Mouse (Mus musculus): ENCODE data around the gene Gm49380. TPM values are rescaled to one million over a fixed set of nuclear protein-coding genes. Genes with fewer than 3 reads are reported as not detected.

Gm49380 gene
- polyA plus RNA-seq, 1 experiment from 2014 or later = 0.12 TPM

GRCm38 (mm10) chr9:44127351-44127801 lies 14.1 kb upstream of the Gm49380 start:
- Histone ChIP-seq H3K4me2 (ENCODE audit: low read depth, low read length) (no peak overlapping the region), H3K9me3 (ENCODE audit: control insufficient read depth, low read length) (no peaks in the 10 kb centered on the region), H3K27me3 (replicated peaks; ENCODE audit: control insufficient read depth, insufficient read depth, low read length) (0 out of 2 replicates have a peak, but pooled peaks cover 3% of the 10 kb centered on the region), H3K36me3 (ENCODE audit: control insufficient read depth, insufficient read depth, low read length) (no peaks in the 10 kb centered on the region), H3K9ac (ENCODE audit: low read depth, low read length) (no peak overlapping the region), H3K4me3 (ENCODE audit: low read length) (no peak overlapping the region), H3K27ac (ENCODE audit: low read length) (peak overlapping the region; percentile 12; the same call in 1 of the 2 replicates), H3K4me1 (ENCODE audit: control insufficient read depth, insufficient read depth, low read length) (peaks cover 21% of the 10 kb centered on the region)
- WGBS = 65% methylated on average over 3 of the region's 3 CpGs
- ATAC-seq = no peak

DNA sequence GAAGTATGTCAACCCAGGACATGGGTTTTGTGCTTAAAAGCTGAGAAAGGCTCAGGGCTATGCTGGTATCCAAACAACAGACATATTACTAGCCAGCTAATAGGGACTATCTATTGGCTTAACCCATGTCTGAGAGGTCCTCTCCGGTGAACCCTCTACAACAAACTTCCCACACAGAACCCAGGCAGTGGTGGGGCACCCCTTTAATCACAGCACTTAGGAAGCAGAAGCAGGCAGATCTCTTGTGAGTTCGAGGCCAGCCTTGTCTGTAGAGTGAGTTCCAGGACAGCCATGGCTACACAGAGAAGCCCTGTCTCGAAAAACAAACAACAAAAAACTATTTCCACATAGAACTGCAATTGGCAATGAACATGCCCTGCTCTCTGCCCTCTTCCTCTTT lies 13.4 kb upstream of the Gm49380 start:
- 84% methylated on average over 3 of the region's 3 CpGs for WGBS
- no peaks in the 10 kb centered on the region for H3K36me3 ChIP-seq (ENCODE audit: control insufficient read depth, insufficient read depth, low read length)
- ATAC-seq = no peak
- no peak overlapping the region for H3K4me3 ChIP-seq (ENCODE audit: low read length)
- H3K9me3 ChIP-seq (ENCODE audit: control insufficient read depth, low read length) = no peaks in the 10 kb centered on the region
- peak overlapping the region; percentile 60; the same call in 1 of the 2 replicates for H3K27ac ChIP-seq (ENCODE audit: low read length)
- no peak overlapping the region for H3K9ac ChIP-seq (ENCODE audit: low read depth, low read length)
- no peak overlapping the region for H3K4me2 ChIP-seq (ENCODE audit: low read depth, low read length)
- peaks cover 21% of the 10 kb centered on the region for H3K4me1 ChIP-seq (ENCODE audit: control insufficient read depth, insufficient read depth, low read length)
- H3K27me3 ChIP-seq (replicated peaks; ENCODE audit: control insufficient read depth, insufficient read depth, low read length) = no peaks in the 10 kb centered on the region

DNA sequence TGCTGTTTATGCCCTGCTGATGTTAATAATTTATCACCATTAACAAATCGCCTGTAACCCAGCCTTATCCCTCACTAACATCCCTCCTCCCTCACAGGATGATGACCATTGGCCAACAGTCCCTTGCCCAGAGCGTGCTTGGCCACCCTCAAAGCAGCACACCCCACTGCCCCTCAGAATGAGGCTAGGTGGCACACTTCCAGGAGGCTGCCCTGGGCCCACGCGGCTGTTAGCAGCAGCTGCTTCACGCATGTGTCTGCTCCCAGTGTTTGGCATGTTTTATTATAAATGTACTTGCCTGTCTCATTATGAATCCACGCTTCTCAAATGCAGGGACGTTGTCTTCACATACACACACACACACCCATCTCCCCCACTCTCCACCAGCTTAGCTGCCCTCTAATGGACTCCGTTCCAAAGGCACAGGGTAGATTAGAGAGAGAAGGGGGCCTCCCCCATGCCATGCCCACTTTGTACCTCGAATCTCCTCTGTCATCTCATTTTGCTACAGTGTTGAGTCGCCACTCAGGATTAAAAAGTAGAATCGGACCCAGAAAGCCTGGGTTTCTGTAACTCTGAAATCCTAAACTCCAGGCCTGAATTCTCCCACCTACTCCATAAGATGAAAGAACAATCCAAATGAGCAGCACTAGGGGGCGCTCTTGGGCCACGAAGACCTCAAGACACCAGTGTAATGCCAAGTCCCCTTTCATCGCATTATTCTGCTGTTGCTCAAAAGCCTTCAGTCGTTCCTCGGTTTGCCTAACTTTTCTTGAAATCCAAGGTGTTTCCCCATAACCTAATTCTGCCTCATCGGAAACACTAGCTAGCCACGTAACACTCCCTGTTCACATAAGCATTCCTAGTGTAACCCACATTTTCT lies 12.5 kb upstream of the Gm49380 start:
- WGBS = 27% methylated on average over 18 of the region's 18 CpGs
- peaks cover 17% of the 10 kb centered on the region for H3K4me1 ChIP-seq (ENCODE audit: control insufficient read depth, insufficient read depth, low read length)
- peak overlapping the region; percentile 50 for H3K9ac ChIP-seq (ENCODE audit: low read depth, low read length)
- peak overlapping the region; percentile 60; the same call in 1 of the 2 replicates for H3K27ac ChIP-seq (ENCODE audit: low read length)
- H3K4me3 ChIP-seq (ENCODE audit: low read length) = no peak overlapping the region
- ATAC-seq = 0 out of 2 replicates have a peak, but pooled peaks have one; percentile 30
- no peaks in the 10 kb centered on the region for H3K36me3 ChIP-seq (ENCODE audit: control insufficient read depth, insufficient read depth, low read length)
- no peaks in the 10 kb centered on the region for H3K9me3 ChIP-seq (ENCODE audit: control insufficient read depth, low read length)
- H3K27me3 ChIP-seq (replicated peaks; ENCODE audit: control insufficient read depth, insufficient read depth, low read length) = no peaks in the 10 kb centered on the region
- H3K4me2 ChIP-seq (ENCODE audit: low read depth, low read length) = no peak overlapping the region

DNA sequence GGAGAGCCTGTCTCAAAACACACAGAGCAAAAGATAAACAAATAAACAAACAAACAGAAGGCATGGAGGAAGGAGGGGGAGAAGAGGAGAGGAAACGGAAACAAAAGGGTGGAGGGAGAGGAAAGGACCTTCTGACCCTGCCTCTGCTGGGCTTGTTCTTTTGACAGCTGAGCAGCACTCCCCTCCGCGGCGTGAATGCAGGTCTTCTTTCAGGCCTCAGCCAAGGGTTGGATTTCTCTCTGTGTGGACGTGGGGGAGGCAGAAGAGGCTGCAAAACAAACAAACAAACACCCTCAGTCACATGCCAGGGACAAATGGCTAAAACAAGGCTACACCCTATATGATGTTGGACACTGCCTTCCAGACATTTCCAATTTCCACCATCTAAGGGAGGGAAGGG lies 11.7 kb upstream of the Gm49380 start:
- peaks cover 11% of the 10 kb centered on the region for H3K4me1 ChIP-seq (ENCODE audit: control insufficient read depth, insufficient read depth, low read length)
- 57% methylated on average over 5 of the region's 5 CpGs for WGBS
- H3K4me3 ChIP-seq (ENCODE audit: low read length) = no peak overlapping the region
- H3K4me2 ChIP-seq (ENCODE audit: low read depth, low read length) = no peak overlapping the region
- no peak for ATAC-seq
- H3K36me3 ChIP-seq (ENCODE audit: control insufficient read depth, insufficient read depth, low read length) = no peaks in the 10 kb centered on the region
- no peaks in the 10 kb centered on the region for H3K27me3 ChIP-seq (replicated peaks; ENCODE audit: control insufficient read depth, insufficient read depth, low read length)
- no peaks in the 10 kb centered on the region for H3K9me3 ChIP-seq (ENCODE audit: control insufficient read depth, low read length)
- H3K9ac ChIP-seq (ENCODE audit: low read depth, low read length) = no peak overlapping the region
- no peak overlapping the region for H3K27ac ChIP-seq (ENCODE audit: low read length)

GRCm38 (mm10) chr9:44124317-44124716 lies 11.0 kb upstream of the Gm49380 start:
- Histone ChIP-seq H3K9me3 (ENCODE audit: control insufficient read depth, low read length) (no peaks in the 10 kb centered on the region), H3K4me2 (ENCODE audit: low read depth, low read length) (no peak overlapping the region), H3K27me3 (replicated peaks; ENCODE audit: control insufficient read depth, insufficient read depth, low read length) (no peaks in the 10 kb centered on the region), H3K9ac (ENCODE audit: low read depth, low read length) (no peak overlapping the region), H3K27ac (ENCODE audit: low read length) (no peak overlapping the region), H3K4me3 (ENCODE audit: low read length) (no peak overlapping the region), H3K36me3 (ENCODE audit: control insufficient read depth, insufficient read depth, low read length) (no peaks in the 10 kb centered on the region), H3K4me1 (ENCODE audit: control insufficient read depth, insufficient read depth, low read length) (peaks cover 11% of the 10 kb centered on the region)
- 78% methylated on average over 6 of the region's 6 CpGs for WGBS
- ATAC-seq = no peak

DNA sequence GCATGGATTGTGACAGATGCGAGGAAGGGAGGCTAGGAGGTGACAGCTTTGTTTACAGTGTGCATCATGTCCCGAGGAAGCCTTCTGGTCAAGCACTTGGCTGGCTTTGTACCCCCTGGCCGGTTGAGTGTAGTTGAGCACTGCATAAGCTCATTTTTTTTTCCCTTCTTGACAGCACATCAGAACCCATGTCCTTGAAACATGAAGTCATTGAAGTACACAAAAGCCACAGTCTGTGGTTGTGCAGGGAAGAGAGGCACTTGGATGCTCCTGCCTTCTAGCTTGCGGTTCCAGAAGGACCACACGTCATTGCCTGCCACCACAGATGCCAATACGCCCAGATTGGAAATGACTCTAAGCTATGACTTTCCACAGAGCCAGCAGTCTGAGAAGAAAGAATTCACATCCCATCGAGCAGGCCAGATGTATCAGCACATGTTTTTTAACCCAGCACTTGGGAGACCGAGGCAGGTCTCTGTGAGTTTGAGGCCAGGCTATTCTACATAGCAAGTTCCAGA lies 6.7 kb upstream of the Gm49380 start:
- H3K36me3 ChIP-seq (ENCODE audit: control insufficient read depth, insufficient read depth, low read length) = no peaks in the 10 kb centered on the region
- ATAC-seq = no peak
- H3K27me3 ChIP-seq (replicated peaks; ENCODE audit: control insufficient read depth, insufficient read depth, low read length) = no peaks in the 10 kb centered on the region
- no peak overlapping the region for H3K4me2 ChIP-seq (ENCODE audit: low read depth, low read length)
- WGBS = 63% methylated on average over 8 of the region's 8 CpGs
- no peaks in the 10 kb centered on the region for H3K4me1 ChIP-seq (ENCODE audit: control insufficient read depth, insufficient read depth, low read length)
- no peaks in the 10 kb centered on the region for H3K9me3 ChIP-seq (ENCODE audit: control insufficient read depth, low read length)
- H3K9ac ChIP-seq (ENCODE audit: low read depth, low read length) = no peak overlapping the region
- no peak overlapping the region for H3K4me3 ChIP-seq (ENCODE audit: low read length)
- H3K27ac ChIP-seq (ENCODE audit: low read length) = no peak overlapping the region

- Histone ChIP-seq H3K9ac (ENCODE audit: low read depth, low read length) (no peak overlapping the region), H3K36me3 (ENCODE audit: control insufficient read depth, insufficient read depth, low read length) (no peaks in the 10 kb centered on the region)
Measured at GRCm38 (mm10) chr9:44119011-44119410, 5.7 kb upstream of the Gm49380 start.

GRCm38 (mm10) chr9:44116182-44116581 lies 2.9 kb upstream of the Gm49380 start:
- ATAC-seq = no peak
- H3K9ac ChIP-seq (ENCODE audit: low read depth, low read length) = no peak overlapping the region
- no peak overlapping the region for H3K4me3 ChIP-seq (ENCODE audit: low read length)
- no peak overlapping the region for H3K27ac ChIP-seq (ENCODE audit: low read length)
- no peaks in the 10 kb centered on the region for H3K27me3 ChIP-seq (replicated peaks; ENCODE audit: control insufficient read depth, insufficient read depth, low read length)
- 90% methylated on average over 4 of the region's 4 CpGs for WGBS
- no peak overlapping the region for H3K4me2 ChIP-seq (ENCODE audit: low read depth, low read length)
- H3K4me1 ChIP-seq (ENCODE audit: control insufficient read depth, insufficient read depth, low read length) = no peaks in the 10 kb centered on the region; the same call in 1 of the 2 replicates
- H3K9me3 ChIP-seq (ENCODE audit: control insufficient read depth, low read length) = no peaks in the 10 kb centered on the region
- no peaks in the 10 kb centered on the region for H3K36me3 ChIP-seq (ENCODE audit: control insufficient read depth, insufficient read depth, low read length)

More at GRCm38 (mm10) chr9:44119011-44119410, 5.7 kb upstream of the Gm49380 start:
- H3K27me3 ChIP-seq (replicated peaks; ENCODE audit: control insufficient read depth, insufficient read depth, low read length) = no peaks in the 10 kb centered on the region
- ATAC-seq = no peak
- no peaks in the 10 kb centered on the region for H3K9me3 ChIP-seq (ENCODE audit: control insufficient read depth, low read length)
- H3K4me2 ChIP-seq (ENCODE audit: low read depth, low read length) = no peak overlapping the region
- 55% methylated on average over 5 of the region's 5 CpGs for WGBS
- H3K4me1 ChIP-seq (ENCODE audit: control insufficient read depth, insufficient read depth, low read length) = no peaks in the 10 kb centered on the region; the same call in 1 of the 2 replicates
- no peak overlapping the region for H3K4me3 ChIP-seq (ENCODE audit: low read length)
- no peak overlapping the region for H3K27ac ChIP-seq (ENCODE audit: low read length)

DNA sequence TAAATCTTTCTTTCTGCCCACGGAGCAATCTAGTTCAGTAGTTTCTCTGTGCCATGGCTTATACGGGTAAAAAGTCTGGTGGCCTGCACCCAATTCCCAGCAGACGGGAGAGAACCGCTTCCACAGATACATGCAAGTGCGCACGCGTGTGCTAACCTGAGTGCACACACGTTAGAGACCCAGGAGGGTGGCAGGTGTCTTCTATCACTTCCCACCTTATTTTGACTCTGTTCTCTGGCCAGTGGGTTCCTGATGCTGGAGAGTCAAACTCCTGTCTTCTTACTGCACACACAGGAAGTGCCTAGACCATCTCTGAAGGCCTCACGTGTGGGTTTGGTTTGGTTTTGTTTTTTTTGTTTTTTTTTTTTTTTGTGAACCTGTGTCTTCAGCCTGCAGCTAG lies 2.3 kb upstream of the Gm49380 start:
- Histone ChIP-seq H3K4me1 (ENCODE audit: control insufficient read depth, insufficient read depth, low read length) (peaks cover 1% of the 10 kb centered on the region; the same call in 1 of the 2 replicates), H3K27me3 (replicated peaks; ENCODE audit: control insufficient read depth, insufficient read depth, low read length) (no peaks in the 10 kb centered on the region), H3K9me3 (ENCODE audit: control insufficient read depth, low read length) (no peaks in the 10 kb centered on the region), H3K9ac (ENCODE audit: low read depth, low read length) (no peak overlapping the region), H3K4me2 (ENCODE audit: low read depth, low read length) (no peak overlapping the region), H3K36me3 (ENCODE audit: control insufficient read depth, insufficient read depth, low read length) (no peaks in the 10 kb centered on the region), H3K4me3 (ENCODE audit: low read length) (no peak overlapping the region), H3K27ac (ENCODE audit: low read length) (no peak overlapping the region)
- ATAC-seq = no peak
- WGBS = 88% methylated on average over 9 of the region's 9 CpGs

Data from intestine, embryonic 16.5 days (tissue).